Mouse (Mus musculus): ENCODE data around the gene Ephb2. TPM values are rescaled to one million over a fixed set of nuclear protein-coding genes. Genes with fewer than 3 reads are reported as not detected.

Ephb2 gene
- total and polyA plus RNA-seq, 3 experiments: 0.08 TPM; not detected in 2

DNA sequence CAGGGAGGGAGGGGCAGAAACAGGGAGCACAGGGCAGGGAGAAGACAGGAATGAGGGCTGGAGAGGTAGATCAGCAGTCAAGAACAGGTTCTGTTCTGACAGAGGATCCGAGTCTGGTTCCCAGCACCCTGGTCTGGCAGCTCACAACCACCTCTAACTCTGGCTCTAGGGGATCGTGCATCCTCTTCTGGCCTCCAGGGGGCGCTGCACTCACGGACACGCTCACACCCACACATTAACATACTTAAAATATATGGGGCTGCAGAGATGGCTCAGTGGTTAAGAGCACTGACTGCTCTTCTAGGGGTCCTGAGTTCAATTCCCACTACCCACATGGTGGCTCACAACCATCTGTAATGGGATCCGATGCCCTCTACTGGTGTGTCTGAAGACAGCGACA lies 24.2 kb upstream of the Ephb2 start:
- no peak for DNase-seq (ENCODE audit: extremely low read depth)
- Histone ChIP-seq H3K4me3 (replicated peaks in 1 of 3; ENCODE audit: low read depth in 2 of 3, low read length in 2 of 3, poor library complexity in 1 of 3) (no peak overlapping the region), H3K27me3 (replicated peaks) (peaks cover 94% of the 10 kb centered on the region), H3K36me3 (replicated peaks in 1 of 2; ENCODE audit: control insufficient read depth in 1 of 2, insufficient read depth in 1 of 2, low read length in 1 of 2) (no peaks in the 10 kb centered on the region), H3K4me1 (ENCODE audit: control insufficient read depth in 1 of 2, insufficient read depth in 2 of 2) (no peaks in the 10 kb centered on the region), H3K27ac (ENCODE audit: insufficient read depth, low read depth) (no peak overlapping the region), H3K9me3 (replicated peaks; ENCODE audit: low read length) (peaks cover 10% of the 10 kb centered on the region), H3K9ac (ENCODE audit: insufficient read depth, low read depth) (no peak overlapping the region), H3K4me2 (ENCODE audit: insufficient read depth, low read depth, poor library complexity, severe bottlenecking) (no peak overlapping the region), H3K79me2 (replicated peaks; ENCODE audit: control insufficient read depth, extremely low read depth, insufficient read depth, poor library complexity, severe bottlenecking) (no peaks in the 10 kb centered on the region)
- dilution Hi-C loops (cut with MboI; ENCODE audit: extremely low pct_ligation_motif_present, extremely low pct_unique_long_range_greater_than_20kb, low sequenced_read_pairs): no loop called here
- in situ Hi-C loops (cut with MboI; ENCODE audit: low pct_ligation_motif_present, low pct_unique_long_range_greater_than_20kb, low sequenced_read_pairs): no loop called here
- TF ChIP-seq JUN (IDR thresholded peaks at IDR 0.05; ENCODE audit: insufficient read depth, low read depth, low read length) (no peak), CHD2 (IDR thresholded peaks at IDR 0.05; ENCODE audit: low read length) (no peak), GABPA (IDR thresholded peaks at IDR 0.05; ENCODE audit: insufficient replicate concordance, low read depth, low read length) (no peak), BHLHE40 (IDR thresholded peaks at IDR 0.05; ENCODE audit: low read depth, low read length) (no peak), CTCF (conservative IDR thresholded peaks at IDR 0.05 in 1 of 2, IDR thresholded peaks at IDR 0.05 in 1 of 2; ENCODE audit: low read depth in 2 of 2, low read length in 2 of 2) (peak; percentile 13 to 45; a peak in 2 of 4 replicates)

- Histone ChIP-seq H3K27me3 (replicated peaks) (peaks cover 84% of the 10 kb centered on the region), H3K36me3 (replicated peaks in 1 of 2; ENCODE audit: control insufficient read depth in 1 of 2, insufficient read depth in 1 of 2, low read length in 1 of 2) (no peaks in the 10 kb centered on the region), H3K79me2 (replicated peaks; ENCODE audit: control insufficient read depth, extremely low read depth, insufficient read depth, poor library complexity, severe bottlenecking) (no peaks in the 10 kb centered on the region), H3K4me3 (replicated peaks in 1 of 3; ENCODE audit: low read depth in 2 of 3, low read length in 2 of 3, poor library complexity in 1 of 3) (no peak overlapping the region), H3K4me2 (ENCODE audit: insufficient read depth, low read depth, poor library complexity, severe bottlenecking) (no peak overlapping the region), H3K27ac (ENCODE audit: insufficient read depth, low read depth) (no peak overlapping the region), H3K4me1 (ENCODE audit: control insufficient read depth in 1 of 2, insufficient read depth in 2 of 2) (no peaks in the 10 kb centered on the region), H3K9me3 (replicated peaks; ENCODE audit: low read length) (peaks cover 10% of the 10 kb centered on the region), H3K9ac (ENCODE audit: insufficient read depth, low read depth) (no peak overlapping the region)
- dilution Hi-C loops (cut with MboI; ENCODE audit: extremely low pct_ligation_motif_present, extremely low pct_unique_long_range_greater_than_20kb, low sequenced_read_pairs) (no loop called here), in situ Hi-C loops (cut with MboI; ENCODE audit: low pct_ligation_motif_present, low pct_unique_long_range_greater_than_20kb, low sequenced_read_pairs) (no loop called here)
- peak; percentile 28 for TF ChIP-seq SMC3 (IDR thresholded peaks at IDR 0.05; ENCODE audit: low read depth, low read length)
- peak in 1 of 2 experiments; percentile 44; a peak in 2 of 4 replicates for TF ChIP-seq CTCF (conservative IDR thresholded peaks at IDR 0.05 in 1 of 2, IDR thresholded peaks at IDR 0.05 in 1 of 2; ENCODE audit: low read depth in 2 of 2, low read length in 2 of 2)
- TF ChIP-seq ZC3H11A (IDR thresholded peaks at IDR 0.05; ENCODE audit: low read depth, low read length): no peak
- no peak for TF ChIP-seq KAT2A (IDR thresholded peaks at IDR 0.05; ENCODE audit: insufficient replicate concordance, low read length)
- TF ChIP-seq ETS1 (conservative IDR thresholded peaks at IDR 0.05; ENCODE audit: low read depth, low read length): no peak
- no peak for DNase-seq (ENCODE audit: extremely low read depth)
Measured at GRCm38 (mm10) chr4:136855081-136855480, 19.3 kb upstream of the Ephb2 start.

DNA sequence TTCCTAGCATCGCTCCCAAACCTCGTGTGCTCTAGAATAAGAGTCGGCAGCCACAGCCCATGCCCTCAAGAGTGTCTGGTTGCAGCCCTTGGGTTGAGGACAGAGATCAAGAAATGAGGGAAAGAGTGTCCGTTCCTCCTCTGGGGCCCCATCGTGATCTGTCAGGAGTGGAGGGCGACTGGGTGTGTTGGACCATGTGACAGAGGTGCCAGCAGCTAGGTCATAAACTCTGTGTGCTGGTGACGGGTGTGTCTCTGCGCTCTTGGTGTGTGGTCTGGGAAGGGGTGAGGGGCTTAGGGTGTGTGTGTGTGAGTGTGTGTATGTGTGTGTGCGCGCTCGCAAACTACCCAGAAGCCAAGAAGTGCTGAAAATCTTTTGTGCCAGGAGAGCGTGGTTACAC lies 17.2 kb upstream of the Ephb2 start:
- no peaks in the 10 kb centered on the region for H3K79me2 ChIP-seq (replicated peaks; ENCODE audit: control insufficient read depth, extremely low read depth, insufficient read depth, poor library complexity, severe bottlenecking)
- no peak overlapping the region for H3K4me3 ChIP-seq (replicated peaks in 1 of 3; ENCODE audit: low read depth in 2 of 3, low read length in 2 of 3, poor library complexity in 1 of 3)
- no peak overlapping the region for H3K4me2 ChIP-seq (ENCODE audit: insufficient read depth, low read depth, poor library complexity, severe bottlenecking)
- peaks cover 5 to 9% of the 10 kb centered on the region in 2 experiments; a peak in 3 of 4 replicates for H3K4me1 ChIP-seq (ENCODE audit: control insufficient read depth in 1 of 2, insufficient read depth in 2 of 2)
- H3K36me3 ChIP-seq (replicated peaks in 1 of 2; ENCODE audit: control insufficient read depth in 1 of 2, insufficient read depth in 1 of 2, low read length in 1 of 2): no peaks in the 10 kb centered on the region
- TF ChIP-seq ZC3H11A (IDR thresholded peaks at IDR 0.05; ENCODE audit: low read depth, low read length): no peak
- H3K9ac ChIP-seq (ENCODE audit: insufficient read depth, low read depth): no peak overlapping the region
- no peak overlapping the region for H3K27ac ChIP-seq (ENCODE audit: insufficient read depth, low read depth)
- dilution Hi-C loops (cut with MboI; ENCODE audit: extremely low pct_ligation_motif_present, extremely low pct_unique_long_range_greater_than_20kb, low sequenced_read_pairs): no loop called here
- in situ Hi-C loops (cut with MboI; ENCODE audit: low pct_ligation_motif_present, low pct_unique_long_range_greater_than_20kb, low sequenced_read_pairs): no loop called here
- H3K27me3 ChIP-seq (replicated peaks): peaks cover 78% of the 10 kb centered on the region
- peaks cover 6% of the 10 kb centered on the region for H3K9me3 ChIP-seq (replicated peaks; ENCODE audit: low read length)
- no peak for DNase-seq (ENCODE audit: extremely low read depth)
